Mouse (Mus musculus) adipocyte (in vitro differentiated cells): ENCODE measurements around the gene Fstl1.

Experiments used
- DNase-seq: peaks from one replicate; pipeline ENCODE4 v3.0.0-alpha.2; 2016; ENCODE audit warnings: low spot score

Fstl1 gene

GRCm38 (mm10) chr16:37868506-37869469 is 92.1 kb downstream of the Fstl1 start:
- DNase-seq, result peak; percentile 73

GRCm38 (mm10) chr16:37869470-37870231 is 93.0 kb downstream of the Fstl1 start:
- peak; percentile 80 for DNase-seq

GRCm38 (mm10) chr16:37871112-37871715 is 94.5 kb downstream of the Fstl1 start:
- peak; percentile 55 for DNase-seq

GRCm38 (mm10) chr16:37874501-37875235 is 98.0 kb downstream of the Fstl1 start:
- DNase-seq, result peak; percentile 54

GRCm38 (mm10) chr16:37877406-37877805 is 100.7 kb downstream of the Fstl1 start:
- DNase-seq, result no peak

GRCm38 (mm10) chr16:37878951-37879505 is 102.4 kb downstream of the Fstl1 start:
- DNase-seq, result no peak

GRCm38 (mm10) chr16:37879750-37880419 is 103.2 kb downstream of the Fstl1 start:
- no peak for DNase-seq

GRCm38 (mm10) chr16:37881168-37881567 is 104.5 kb downstream of the Fstl1 start:
- no peak for DNase-seq
